Mouse (Mus musculus) intestine, embryonic 14.5 days (tissue): ENCODE measurements at regions not wholly inside any gene's neighbourhood (a gene's known extent, or its start where the extent isn't known, plus 50 kb on each side); places are given as distances from the start of the nearest gene placed in this dataset.
"Not testable (repeated sequence)": the region's sequence is repeated elsewhere in the genome, so short reads cannot be mapped to it uniquely, and the experiment has no call there.

Experiments
- ATAC-seq: fragments of 200-750 bp; cut with Nextera tagmentation; replicated peaks from 2 replicates; pipeline ENCODE4 v1.8.0; 2017; ENCODE audit warnings: low read depth, moderate number of reproducible peaks, moderate TSS enrichment, moderate library complexity; ENCODE audit not compliant: low FRiP score, low TSS enrichment
- DNase-seq: peaks from one replicate; pipeline ENCODE4 v3.0.0-alpha.2; 2018; ENCODE audit warnings: low spot score
- H3K27ac ChIP-seq: fragments of 300-500 bp; sonication (generic); 2 replicates; pipeline ENCODE4 v1.5.1; 2014; ENCODE audit warnings: low read depth, mild to moderate bottlenecking, control low read depth
- H3K27me3 ChIP-seq: fragments of 300-500 bp; sonication (generic); replicated peaks from 2 replicates; pipeline ENCODE4 v1.6.1; 2014; ENCODE audit warnings: low read length, control low read depth; ENCODE audit not compliant: control insufficient read depth, insufficient read depth
- H3K36me3 ChIP-seq: fragments of 300-500 bp; sonication (generic); 2 replicates; pipeline ENCODE4 v1.6.1; 2014; ENCODE audit warnings: low read length, control low read depth; ENCODE audit not compliant: control insufficient read depth, insufficient read depth
- H3K4me1 ChIP-seq: fragments of 300-500 bp; sonication (generic); replicated peaks from 2 replicates; pipeline ENCODE4 v1.6.1; 2014; ENCODE audit warnings: low read length, control low read depth, mixed read lengths; ENCODE audit not compliant: control insufficient read depth, insufficient read depth
- H3K4me2 ChIP-seq: fragments of 300-500 bp; sonication (generic); 2 replicates; pipeline ENCODE4 v1.6.1; 2014; ENCODE audit warnings: low read length
- H3K4me3 ChIP-seq: fragments of 300-500 bp; sonication (generic); 2 replicates; pipeline ENCODE4 v1.5.1; 2014; ENCODE audit warnings: low read depth, low read length, control low read depth, mixed read lengths
- H3K9ac ChIP-seq: fragments of 300-500 bp; sonication (generic); 2 replicates; pipeline ENCODE4 v1.6.1; 2014; ENCODE audit warnings: mild to moderate bottlenecking, low read length
- H3K9me3 ChIP-seq: fragments of 300-500 bp; sonication (generic); 2 replicates; pipeline ENCODE4 v1.6.1; 2016; ENCODE audit warnings: low read length, control low read depth; ENCODE audit not compliant: control insufficient read depth
- WGBS: fragments of 180-500 bp; shearing (Covaris S2); extraction: QIAGEN DNeasy Blood & Tissue Kit; methylation state at CpG from one replicate; pipeline ENCODE4 v1.1.7; 2014; 5-methylcytosine and 5-hydroxymethylcytosine counted together

DNA sequence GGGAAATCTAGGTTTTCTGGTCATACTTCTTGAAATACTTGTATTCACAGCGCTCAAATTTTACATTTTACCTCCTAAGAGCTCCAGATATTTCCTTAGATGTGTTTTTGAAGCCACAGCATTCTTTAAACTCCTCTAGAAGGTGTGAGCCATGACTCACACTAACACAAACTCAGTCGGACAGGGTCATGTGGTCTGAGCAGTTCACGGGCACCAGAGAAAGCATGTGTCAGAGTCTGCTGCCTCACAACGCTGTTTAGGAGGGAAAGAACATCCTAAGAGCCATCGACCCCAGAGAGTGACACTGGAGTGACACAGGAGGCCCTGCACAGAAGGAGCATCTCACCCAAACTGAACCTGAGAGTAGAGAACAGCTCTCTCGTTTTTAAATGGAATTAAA, 332.2 kb downstream of the Lrig3 start:
- H3K9me3 ChIP-seq, result no peaks in the 10 kb centered on the region
- 59% methylated on average over 6 of the region's 6 CpGs for whole genome bisulfite sequencing
- ATAC-seq (no peak), DNase-seq (peak; percentile 39)
- no peaks in the 10 kb centered on the region for H3K36me3 ChIP-seq
- no peak overlapping the region for H3K4me3 ChIP-seq
- H3K27ac ChIP-seq, result no peak overlapping the region
- no peaks in the 10 kb centered on the region for H3K27me3 ChIP-seq
- no peaks in the 10 kb centered on the region for H3K4me1 ChIP-seq
- no peak overlapping the region for H3K4me2 ChIP-seq
- no peak overlapping the region for H3K9ac ChIP-seq

DNA sequence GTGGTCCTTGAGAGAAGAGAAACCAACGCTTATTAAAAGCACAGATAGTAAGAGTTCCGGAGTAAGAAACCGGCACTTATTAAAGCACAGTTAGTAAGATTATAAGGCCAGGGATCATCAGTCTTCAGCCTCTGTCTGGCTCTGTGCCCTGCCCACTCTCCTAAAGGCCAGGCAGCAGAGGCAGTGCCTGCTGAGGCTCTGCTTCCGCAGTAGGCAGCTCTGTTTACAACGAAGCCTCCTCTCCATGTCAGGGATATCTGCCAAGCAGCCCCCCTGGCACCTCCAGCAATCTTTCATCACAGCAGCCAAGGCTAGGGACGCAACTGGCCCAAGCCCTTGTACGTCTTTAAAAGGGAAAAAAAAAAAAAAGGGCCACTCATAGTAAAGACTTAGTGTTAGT, 329.9 kb downstream of the Lrig3 start:
- H3K4me2 ChIP-seq, result no peak overlapping the region
- peak; percentile 43 for DNase-seq
- no peak overlapping the region for H3K9ac ChIP-seq
- no peak overlapping the region for H3K4me3 ChIP-seq
- H3K4me1 ChIP-seq, result no peaks in the 10 kb centered on the region
- H3K27ac ChIP-seq, result no peak overlapping the region
- WGBS, result 57% methylated on average over 7 of the region's 7 CpGs
- H3K27me3 ChIP-seq, result no peaks in the 10 kb centered on the region
- no peak for ATAC-seq
- no peaks in the 10 kb centered on the region for H3K36me3 ChIP-seq
- H3K9me3 ChIP-seq, result no peaks in the 10 kb centered on the region

GRCm38 (mm10) chr10:126291765-126292164, 325.8 kb downstream of the Lrig3 start:
- Histone ChIP-seq H3K4me3 (no peak overlapping the region), H3K27me3 (no peaks in the 10 kb centered on the region), H3K9ac (no peak overlapping the region), H3K4me1 (no peaks in the 10 kb centered on the region), H3K4me2 (no peak overlapping the region), H3K9me3 (no peaks in the 10 kb centered on the region), H3K36me3 (no peaks in the 10 kb centered on the region), H3K27ac (no peak overlapping the region)
- no peak for ATAC-seq
- no peak for DNase-seq

DNA sequence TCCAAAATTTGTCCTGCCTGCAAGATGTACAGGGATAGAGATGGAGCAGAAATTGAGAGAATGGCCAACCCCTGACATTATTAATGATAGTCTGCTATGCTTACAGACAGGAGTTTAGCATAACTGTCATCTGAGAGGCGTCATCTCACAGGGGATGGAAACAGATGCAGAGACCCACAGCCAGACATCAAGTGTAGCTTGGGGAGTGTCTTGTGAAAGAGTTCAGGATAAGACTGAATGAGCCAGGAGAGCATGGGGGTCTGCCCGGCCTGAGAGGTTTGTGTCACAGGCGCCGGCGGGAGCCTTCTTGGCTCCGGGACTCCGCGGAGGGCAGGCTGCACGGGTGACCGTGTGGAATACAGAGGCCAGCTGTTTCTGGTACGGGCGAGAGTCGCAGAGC, 319.1 kb downstream of the Lrig3 start:
- H3K9me3 ChIP-seq, H3K4me1 ChIP-seq, H3K4me3 ChIP-seq, H3K4me2 ChIP-seq, H3K9ac ChIP-seq, ATAC-seq, H3K27ac ChIP-seq, H3K36me3 ChIP-seq, H3K27me3 ChIP-seq: not testable (repeated sequence)
- DNase-seq, result peak; percentile 27
- WGBS, result 95% methylated on average over 8 of the region's 13 CpGs

- no peaks in the 10 kb centered on the region for H3K27me3 ChIP-seq
- H3K36me3 ChIP-seq, result no peaks in the 10 kb centered on the region
- no peak overlapping the region for H3K4me3 ChIP-seq
- ATAC-seq (no peak), DNase-seq (no peak)
- H3K9ac ChIP-seq, result no peak overlapping the region
- no peaks in the 10 kb centered on the region for H3K9me3 ChIP-seq
- no peak overlapping the region for H3K27ac ChIP-seq
- H3K4me1 ChIP-seq, result no peaks in the 10 kb centered on the region
- 92% methylated on average over 12 of the region's 12 CpGs for WGBS
- H3K4me2 ChIP-seq, result no peak overlapping the region
Observed at GRCm38 (mm10) chr10:126270376-126270775, 304.4 kb downstream of the Lrig3 start.

- no peak overlapping the region for H3K4me3 ChIP-seq
- 74% methylated on average over 2 of the region's 2 CpGs for WGBS
- no peak overlapping the region for H3K4me2 ChIP-seq
- H3K36me3 ChIP-seq, result no peaks in the 10 kb centered on the region
- no peak overlapping the region for H3K9ac ChIP-seq
- ATAC-seq, result no peak
- H3K4me1 ChIP-seq, result no peaks in the 10 kb centered on the region
- H3K27me3 ChIP-seq, result no peaks in the 10 kb centered on the region
- H3K27ac ChIP-seq, result no peak overlapping the region
- no peaks in the 10 kb centered on the region for H3K9me3 ChIP-seq
- no peak for DNase-seq
Observed at GRCm38 (mm10) chr10:126267321-126267998, 301.5 kb downstream of the Lrig3 start.

DNA sequence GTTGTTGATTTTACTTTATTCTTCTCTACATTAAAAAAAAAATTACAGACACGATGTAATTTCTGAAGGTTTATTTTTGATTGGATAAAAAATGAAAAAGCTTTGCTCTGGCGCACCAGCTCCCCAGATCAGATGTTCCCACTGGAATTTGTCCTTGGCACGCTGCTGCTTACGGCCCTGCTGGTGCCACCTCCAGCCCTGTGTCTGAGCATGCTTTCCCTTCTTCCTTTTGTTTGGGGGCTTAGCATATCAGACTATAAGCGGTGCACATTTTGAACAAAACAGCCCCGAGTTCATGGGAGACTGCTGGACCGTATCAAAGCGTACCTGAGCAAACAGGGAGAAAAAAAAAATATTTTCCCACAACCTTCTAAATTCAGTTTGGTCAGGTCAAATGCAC, 291.2 kb downstream of the Lrig3 start:
- H3K27ac ChIP-seq, result no peak overlapping the region
- no peak overlapping the region for H3K4me2 ChIP-seq
- WGBS, result 82% methylated on average over 8 of the region's 8 CpGs
- H3K36me3 ChIP-seq, result no peaks in the 10 kb centered on the region
- ATAC-seq (no peak), DNase-seq (no peak)
- no peaks in the 10 kb centered on the region for H3K4me1 ChIP-seq
- no peaks in the 10 kb centered on the region for H3K27me3 ChIP-seq
- no peak overlapping the region for H3K9ac ChIP-seq
- no peaks in the 10 kb centered on the region for H3K9me3 ChIP-seq
- no peak overlapping the region for H3K4me3 ChIP-seq

GRCm38 (mm10) chr10:126254198-126254597, 288.2 kb downstream of the Lrig3 start:
- H3K4me3 ChIP-seq, result no peak overlapping the region
- H3K9ac ChIP-seq, result no peak overlapping the region
- DNase-seq (no peak), ATAC-seq (no peak)
- 86% methylated on average over 4 of the region's 4 CpGs for WGBS
- no peaks in the 10 kb centered on the region for H3K9me3 ChIP-seq
- H3K4me2 ChIP-seq, result no peak overlapping the region
- no peaks in the 10 kb centered on the region for H3K27me3 ChIP-seq
- H3K36me3 ChIP-seq, result no peaks in the 10 kb centered on the region
- H3K27ac ChIP-seq, result no peak overlapping the region
- H3K4me1 ChIP-seq, result no peaks in the 10 kb centered on the region

- H3K4me3 ChIP-seq, result no peak overlapping the region
- H3K9ac ChIP-seq, result no peak overlapping the region
- H3K4me2 ChIP-seq, result no peak overlapping the region
- ATAC-seq (no peak), DNase-seq (no peak)
- H3K9me3 ChIP-seq, result no peaks in the 10 kb centered on the region
- WGBS, result 91% methylated on average over 12 of the region's 12 CpGs
- H3K36me3 ChIP-seq, result no peaks in the 10 kb centered on the region
- no peaks in the 10 kb centered on the region for H3K4me1 ChIP-seq
- H3K27me3 ChIP-seq, result no peaks in the 10 kb centered on the region
- no peak overlapping the region for H3K27ac ChIP-seq
Observed at GRCm38 (mm10) chr10:126249176-126249575, 283.2 kb downstream of the Lrig3 start.
